Mouse (Mus musculus) Patski (cell line): ENCODE results near the gene Creb5. TPM values are rescaled to one million over a fixed set of nuclear protein-coding genes. Genes with fewer than 3 reads are reported as not detected.
A peak's percentile ranks its signal among the peaks of the same experiment; 100 is the strongest.

Experiments used
- ATAC-seq: fragments of 100-300 bp; one replicate; pipeline ENCODE4 v1.8.0; 2021
- CTCF ChIA-PET: fragments of 350-600 bp; sonication (Branson Sonifier 250); formaldehyde crosslinking; loops from one replicate; lab custom pipeline; 2022; ENCODE audit warnings: inconsistent platforms; lab: Charles Lee
- POLR2A ChIA-PET: fragments of 350-600 bp; sonication (Branson Sonifier 250); formaldehyde crosslinking; loops from one replicate; lab custom pipeline; 2022; ENCODE audit warnings: antibody characterized with exemption, inconsistent platforms; lab: Charles Lee
- DNase-seq: peaks from one replicate; pipeline ENCODE4 v3.0.0-alpha.2; 2011; ENCODE audit warnings: low read depth, low spot score
- H3K27me3 ChIP-seq: fragments of 371-371 bp; one replicate; pipeline ENCODE4 v1.5.1; 2021
- CTCF ChIP-seq: fragments of 100-300 bp; IDR thresholded peaks from one replicate; pipeline ENCODE4 v1.5.1; 2021
- in situ Hi-C: fragments of 300-500 bp; cut with MboI; formaldehyde crosslinking; loops from 3 replicates; pipeline ENCODE4 v1.11.1; 2018; ENCODE audit warnings: low pct_unique_long_range_greater_than_20kb, mixed read lengths
- polyA plus RNA-seq: library from polyadenylated mRNA; unstranded; gene quantifications from one replicate; pipeline ENCODE4 v1.2.3, GENCODE M21; 2021

Gene Creb5
- polyA plus RNA-seq, 1 experiment from 2014 or later: 12.3 TPM

GRCm38 (mm10) chr6:53490917-53491316 lies 203.8 kb downstream of the Creb5 start:
- DNase-seq: no peak
- in situ Hi-C loops: no loop called here
- ATAC-seq: no peak
- TF ChIP-seq CTCF: peak; percentile 54
- ChIA-PET CTCF (interaction anchor here (1.1 to 1.4 kb wide), 2 partner anchors 14 to 22 kb away, joined by 3 to 4 read pairs; no protein-coding TSS in a partner anchor), POLR2A (no interaction called here)
- no peaks in the 10 kb centered on the region for H3K27me3 ChIP-seq

- in situ Hi-C loops: no loop called here
- CTCF ChIA-PET: no interaction called here
- ATAC-seq (no peak), DNase-seq (no peak)
- TF ChIP-seq CTCF: no peak
- H3K27me3 ChIP-seq: no peaks in the 10 kb centered on the region
- POLR2A ChIA-PET: no interaction called here
These were observed 204.3 kb downstream of the Creb5 start for GRCm38 (mm10) chr6:53491331-53491730.

GRCm38 (mm10) chr6:53493864-53494263 lies 206.8 kb downstream of the Creb5 start:
- CTCF ChIA-PET: interaction anchor here (1.0 to 1.3 kb wide), 2 partner anchors 17 to 178 kb away, joined by 3 read pairs; no protein-coding TSS in a partner anchor
- ATAC-seq (no peak), DNase-seq (no peak)
- no peaks in the 10 kb centered on the region for H3K27me3 ChIP-seq
- in situ Hi-C loops: no loop called here
- no peak for TF ChIP-seq CTCF
- POLR2A ChIA-PET: no interaction called here

- ATAC-seq: no peak
- in situ Hi-C loops: no loop called here
- ChIA-PET CTCF (interaction anchor here (1.6 kb wide), 2 partner anchors 19 to 34 kb away, joined by 3 to 5 read pairs; no protein-coding TSS in a partner anchor), POLR2A (interaction anchor here (0.6 kb wide), 1 partner anchor 568 kb away, joined by 3 read pairs; no protein-coding TSS in a partner anchor)
- TF ChIP-seq CTCF: no peak
- no peak for DNase-seq
- H3K27me3 ChIP-seq: no peaks in the 10 kb centered on the region
These were observed 208.6 kb downstream of the Creb5 start for GRCm38 (mm10) chr6:53495667-53496066.

DNA sequence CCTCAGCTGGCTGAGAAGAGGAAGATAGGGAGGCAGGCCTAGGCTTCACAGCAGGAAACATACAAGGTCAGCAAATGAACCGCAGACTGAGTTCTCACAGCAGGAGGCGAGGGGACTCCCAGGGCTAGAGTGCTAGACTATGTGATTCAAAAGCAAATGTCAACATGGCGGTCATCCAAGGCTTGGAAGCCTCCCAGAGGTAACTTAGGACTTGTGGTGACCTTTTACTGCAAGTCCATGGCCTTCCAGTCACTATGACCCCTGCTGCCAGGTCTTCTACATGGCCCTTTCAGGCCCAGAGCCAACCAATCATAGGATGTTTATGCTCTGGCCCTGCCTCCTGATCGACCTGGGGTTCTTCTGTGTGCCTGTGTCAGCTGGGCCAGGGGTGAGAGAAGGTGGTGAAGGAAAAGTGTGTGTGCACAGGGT lies 209.3 kb downstream of the Creb5 start:
- ChIA-PET CTCF (interaction anchor here (1.6 kb wide), 2 partner anchors 20 to 34 kb away, joined by 3 to 5 read pairs; no protein-coding TSS in a partner anchor), POLR2A (no interaction called here)
- ATAC-seq (no peak), DNase-seq (peak; percentile 38)
- in situ Hi-C loops: no loop called here
- H3K27me3 ChIP-seq: no peaks in the 10 kb centered on the region
- no peak for TF ChIP-seq CTCF

- no peaks in the 10 kb centered on the region for H3K27me3 ChIP-seq
- no peak for TF ChIP-seq CTCF
- in situ Hi-C loops: no loop called here
- ChIA-PET POLR2A (no interaction called here), CTCF (interaction anchor here (1.3 kb wide), 1 partner anchor 21 kb away, joined by 3 read pairs; no protein-coding TSS in a partner anchor)
- ATAC-seq (no peak), DNase-seq (no peak)
These were observed 210.9 kb downstream of the Creb5 start for GRCm38 (mm10) chr6:53497904-53498536.

DNA sequence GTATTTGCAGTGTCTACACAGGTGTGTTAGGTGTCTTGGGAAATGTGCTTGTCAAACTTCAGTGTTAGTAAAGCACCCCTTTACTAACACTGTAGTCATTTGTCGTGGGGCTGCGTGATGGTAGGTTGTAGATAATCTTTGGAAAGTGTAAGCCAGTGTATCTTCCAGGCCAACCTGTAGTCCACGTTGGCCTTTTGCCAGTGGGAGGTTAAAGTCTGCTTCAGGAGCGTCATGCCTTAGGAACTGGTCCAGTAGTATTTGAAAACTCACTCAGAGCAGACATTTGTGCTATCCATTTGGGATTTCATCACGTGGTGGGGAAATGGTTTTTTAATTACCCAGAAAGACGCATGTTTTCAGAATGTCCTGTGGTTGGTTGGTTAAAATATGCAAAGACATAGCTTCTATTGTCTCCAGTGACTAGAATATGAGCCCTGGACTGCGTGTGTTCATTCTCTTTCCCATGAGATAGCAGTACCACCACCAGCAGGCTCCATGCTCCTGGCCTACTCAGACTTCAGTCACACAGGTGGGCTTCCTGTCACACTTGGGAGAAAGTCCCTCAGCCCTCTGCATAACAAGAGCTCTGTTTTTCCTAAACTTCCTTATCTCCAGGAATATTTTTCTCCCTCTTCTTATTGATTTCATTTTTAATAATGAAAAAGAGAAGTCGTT lies 212.7 kb downstream of the Creb5 start:
- TF ChIP-seq CTCF: no peak
- in situ Hi-C loops: no loop called here
- CTCF ChIA-PET: interaction anchor here (0.8 to 1.3 kb wide), 2 partner anchors 20 to 22 kb away, joined by 3 read pairs; no protein-coding TSS in a partner anchor

GRCm38 (mm10) chr6:53501236-53501635 lies 214.2 kb downstream of the Creb5 start:
- no peak for TF ChIP-seq CTCF
- in situ Hi-C loops: no loop called here
- ATAC-seq: no peak
- DNase-seq: no peak
- no peaks in the 10 kb centered on the region for H3K27me3 ChIP-seq
- POLR2A ChIA-PET: no interaction called here
- CTCF ChIA-PET: interaction anchor here (1.6 kb wide), 1 partner anchor 11 kb away, joined by 3 read pairs; no protein-coding TSS in a partner anchor

More for the DNA sequence above, 212.7 kb downstream of the Creb5 start:
- ATAC-seq: no peak
- POLR2A ChIA-PET: interaction anchor here (1.0 kb wide), 1 partner anchor 8 kb away, joined by 3 read pairs; no protein-coding TSS in a partner anchor
- H3K27me3 ChIP-seq: no peaks in the 10 kb centered on the region
- no peak for DNase-seq

DNA sequence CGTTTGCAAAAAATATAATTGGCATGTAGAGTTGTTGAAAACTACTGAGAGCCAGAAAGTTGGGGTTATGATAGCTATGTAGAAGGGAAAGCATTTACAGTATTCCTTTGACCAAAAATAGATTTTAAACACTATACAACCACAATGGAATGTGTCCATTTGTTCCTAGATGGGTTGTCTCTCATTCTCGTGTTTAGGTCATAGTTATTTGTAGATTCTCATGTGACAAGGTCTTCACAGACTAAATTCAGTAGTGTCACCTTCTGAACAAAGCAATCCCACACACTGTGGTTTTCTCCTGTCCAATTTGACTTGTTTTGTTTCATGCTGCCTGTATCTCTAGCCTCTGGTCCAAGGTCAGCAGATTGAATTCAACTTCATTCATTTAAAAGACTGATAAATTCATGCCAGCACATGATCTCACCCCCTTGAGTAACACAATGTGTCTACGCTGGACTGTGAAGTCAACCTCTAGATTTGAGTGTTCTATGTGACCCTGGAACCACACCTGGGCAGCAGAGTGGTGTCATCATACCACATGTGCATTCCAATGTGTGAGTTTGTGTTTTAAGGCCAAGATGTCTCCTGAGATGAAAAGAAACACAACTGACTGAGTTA lies 220.0 kb downstream of the Creb5 start:
- no peak for TF ChIP-seq CTCF
- ATAC-seq: no peak
- POLR2A ChIA-PET: interaction anchor here (1.2 kb wide), 1 partner anchor 54 kb away, joined by 3 read pairs; no protein-coding TSS in a partner anchor

GRCm38 (mm10) chr6:53508847-53509494 lies 221.9 kb downstream of the Creb5 start:
- ChIA-PET CTCF (no interaction called here), POLR2A (no interaction called here)
- no peaks in the 10 kb centered on the region for H3K27me3 ChIP-seq
- ATAC-seq: no peak
- in situ Hi-C loops: no loop called here
- TF ChIP-seq CTCF: no peak
- DNase-seq: no peak

More for the DNA sequence above, 220.0 kb downstream of the Creb5 start:
- CTCF ChIA-PET: no interaction called here
- in situ Hi-C loops: no loop called here
- no peak for DNase-seq
- no peaks in the 10 kb centered on the region for H3K27me3 ChIP-seq
